Mouse (Mus musculus): ENCODE measurements around the gene Pitx2.

Gene Pitx2

GRCm38 (mm10) chr3:129217862-129218370, 18.2 kb downstream of the Pitx2 start:
- no peak for DNase-seq

- peak in 1 of 2 experiments; percentile 46 for DNase-seq
Measured at GRCm38 (mm10) chr3:129218371-129218921, 18.8 kb downstream of the Pitx2 start.

- DNase-seq = no peak
Measured at GRCm38 (mm10) chr3:129220086-129220670, 20.5 kb downstream of the Pitx2 start.

- DNase-seq = peak; percentile 83 to 84
Measured at GRCm38 (mm10) chr3:129220681-129221379, 21.2 kb downstream of the Pitx2 start.

- peak in 1 of 2 experiments; percentile 38 for DNase-seq
Measured at GRCm38 (mm10) chr3:129221380-129222260, 21.9 kb downstream of the Pitx2 start.

- DNase-seq = peak in 1 of 2 experiments; percentile 17
Measured at GRCm38 (mm10) chr3:129222448-129223290, 23.0 kb downstream of the Pitx2 start.

- DNase-seq = no peak
Measured at GRCm38 (mm10) chr3:129223401-129223800, 23.7 kb downstream of the Pitx2 start.

GRCm38 (mm10) chr3:129223964-129224805, 24.5 kb downstream of the Pitx2 start:
- DNase-seq = peak in 1 of 2 experiments; percentile 70

GRCm38 (mm10) chr3:129224806-129225576, 25.3 kb downstream of the Pitx2 start:
- peak; percentile 78 to 79 for DNase-seq

- no peak for DNase-seq
Measured at GRCm38 (mm10) chr3:129225577-129226289, 26.1 kb downstream of the Pitx2 start.

- DNase-seq = no peak
Measured at GRCm38 (mm10) chr3:129226681-129227080, 27.0 kb downstream of the Pitx2 start.

- no peak for DNase-seq
Measured at GRCm38 (mm10) chr3:129227331-129227730, 27.7 kb downstream of the Pitx2 start.

GRCm38 (mm10) chr3:129238010-129238409, 38.3 kb downstream of the Pitx2 start:
- no peak for DNase-seq

- no peak for DNase-seq
Measured at GRCm38 (mm10) chr3:129238664-129239258, 39.1 kb downstream of the Pitx2 start.

- DNase-seq = no peak
Measured at GRCm38 (mm10) chr3:129250997-129251396, 51.3 kb downstream of the Pitx2 start.

- no peak for DNase-seq
Measured at GRCm38 (mm10) chr3:129254246-129254645, 54.6 kb downstream of the Pitx2 start.

- no peak for DNase-seq
Measured at GRCm38 (mm10) chr3:129256283-129256682, 56.6 kb downstream of the Pitx2 start.

- DNase-seq = peak; percentile 11 to 37
Measured at GRCm38 (mm10) chr3:129256766-129257165, 57.1 kb downstream of the Pitx2 start.

GRCm38 (mm10) chr3:129258497-129258896, 58.8 kb downstream of the Pitx2 start:
- peak in 1 of 2 experiments; percentile 7 for DNase-seq

All from kidney, postnatal 36 days (tissue).